Mouse (Mus musculus): ENCODE data around the gene Vmn1r128.
"Not testable (repeated sequence)": the region's sequence is repeated elsewhere in the genome, so short reads cannot be mapped to it uniquely, and the experiment has no call there.

Vmn1r128 gene

DNA sequence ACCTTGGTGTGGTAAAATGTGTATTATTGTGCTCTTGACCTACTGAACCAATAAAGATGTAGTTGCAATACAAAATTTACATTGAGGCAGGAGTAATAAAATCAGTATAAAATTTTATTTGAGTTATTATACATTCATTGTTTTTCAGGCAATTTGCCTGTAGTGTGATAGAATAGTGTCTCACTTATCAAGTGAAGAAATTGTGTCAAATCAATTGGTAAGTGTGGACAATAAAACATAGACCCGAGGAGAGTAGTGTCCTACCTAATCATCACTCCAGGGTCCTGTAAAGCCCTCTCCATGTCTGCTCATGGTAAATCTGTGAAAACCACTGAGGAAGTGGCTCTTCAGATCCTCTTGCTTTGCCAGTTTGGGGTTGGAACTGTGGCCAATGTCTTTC lies at the start of gene Vmn1r128:
TSS of gene Vmn1r128 (plus strand) at position 301 of the 400 bp plus-strand sequence.
- not testable (repeated sequence) for DNase-seq (ENCODE audit: low read depth)

DNA sequence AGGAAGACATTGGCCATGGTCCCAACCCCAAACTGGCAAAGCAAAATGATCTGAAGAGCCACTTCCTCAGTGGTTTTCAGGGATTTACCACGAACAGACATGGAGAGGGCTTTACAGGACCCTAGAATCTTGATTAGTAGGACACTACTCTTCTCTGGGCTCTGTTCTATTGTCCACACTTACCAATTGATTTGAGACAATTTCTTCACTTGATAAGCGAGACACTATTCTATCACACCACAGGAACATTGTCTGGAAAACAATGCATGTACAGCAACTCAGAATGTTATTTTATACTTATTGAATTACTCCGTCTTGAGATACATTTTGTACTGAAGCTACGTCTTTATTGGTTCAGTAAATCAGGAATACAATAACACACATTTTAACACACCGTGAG lies 47.8 kb upstream of the Vmn1r128 start, which contains the start of gene Vmn1r126:
TSS of gene Vmn1r126 (minus strand) at position 101 of the 400 bp plus-strand sequence.
- not testable (repeated sequence) for DNase-seq (ENCODE audit: low read depth)

DNA sequence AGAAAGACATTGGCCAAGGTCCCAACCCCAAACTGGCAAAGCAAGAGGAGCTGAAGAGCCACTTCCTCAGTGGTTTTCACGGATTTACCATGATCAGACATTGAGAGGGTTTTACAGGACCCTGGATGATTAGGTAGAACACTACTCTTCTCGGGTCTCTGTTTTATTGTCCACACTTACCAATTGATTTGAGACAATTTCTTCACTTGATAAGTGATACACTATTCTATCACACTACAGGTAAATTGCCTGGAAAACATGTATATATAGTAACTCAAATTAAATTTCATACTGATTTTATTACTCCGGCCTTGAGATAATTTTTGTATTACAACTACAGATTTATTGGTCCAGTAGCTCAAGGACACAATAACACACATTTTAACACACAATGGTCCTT lies 29.4 kb upstream of the Vmn1r128 start, which contains the start of gene Vmn1r127:
TSS of gene Vmn1r127 (minus strand) at position 101 of the 400 bp plus-strand sequence.
- not testable (repeated sequence) for DNase-seq (ENCODE audit: low read depth)

DNA sequence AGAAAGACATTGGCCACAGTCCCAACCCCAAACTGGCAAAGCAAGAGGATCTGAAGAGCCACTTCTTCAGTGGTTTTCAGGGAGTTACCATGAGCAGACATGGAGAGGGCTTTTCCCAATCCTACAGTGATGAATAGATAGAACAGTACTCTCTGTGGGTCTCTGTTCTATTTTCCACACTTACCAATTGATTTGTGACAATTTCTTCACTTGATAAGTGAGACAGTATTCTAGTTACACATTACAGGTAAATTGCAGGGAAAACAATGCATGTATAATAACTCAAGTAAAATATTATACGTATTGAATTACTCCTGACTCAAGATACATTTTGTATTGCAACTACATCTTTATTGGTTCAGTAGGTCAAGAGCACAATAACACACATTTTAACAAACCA lies 12.0 kb downstream of the Vmn1r128 start, which contains the start of gene Vmn1r129:
TSS of gene Vmn1r129 (minus strand) at position 101 of the 400 bp plus-strand sequence.
- DNase-seq (ENCODE audit: low read depth) = not testable (repeated sequence)

Data from c-Kit-positive CD71-negative TER-119-negative erythroid progenitor cells, embryonic 14.5 days (primary cell).